Mouse (Mus musculus) small intestine, adult 10 weeks (tissue): ENCODE data around the gene Tpp2. TPM values are rescaled to one million over a fixed set of nuclear protein-coding genes. Genes with fewer than 3 reads are reported as not detected.

Source experiments
- polyA plus RNA-seq: library from polyadenylated mRNA; stranded (reverse); fragments of 350-450 nt; fragmentation: Illumina TruSeq; extraction: RNeasy Lipid Tissue Mini Kit (QIAGEN cat#74804); gene quantifications from one replicate; pipeline ENCODE4 v1.2.3, GENCODE M21; 2014; ENCODE audit warnings: low replicate concordance

Tpp2 gene
- 91.3 TPM for polyA plus RNA-seq

GRCm38 (mm10) chr1:43933488-43934415 lies at the start of gene Tpp2:
TSS of gene Tpp2 (plus strand) at chr1:43933647.

GRCm38 (mm10) chr1:44019934-44020333 lies 86.5 kb downstream of the Tpp2 start, which contains the start of gene Mettl21c:
TSS of gene Mettl21c (minus strand) at chr1:44020034.

Other genes starting within 250 kb of the Tpp2 start
- not detected for gene 1500015O10Rik, start 203.0 kb upstream of the Tpp2 start, polyA plus RNA-seq
- 28.1 TPM for gene Uxs1, start 105.8 kb upstream of the Tpp2 start, polyA plus RNA-seq
- gene Mettl21c, start 86.4 kb downstream of the Tpp2 start, polyA plus RNA-seq = not detected
- 0.63 TPM for gene Gm8251, start 128.3 kb downstream of the Tpp2 start, polyA plus RNA-seq
- 74.0 TPM for gene Tex30, start 168.8 kb downstream of the Tpp2 start, polyA plus RNA-seq
- 16.3 TPM for gene Kdelc1, start 185.2 kb downstream of the Tpp2 start, polyA plus RNA-seq
- 38.0 TPM for gene Bivm, start 185.3 kb downstream of the Tpp2 start, polyA plus RNA-seq
- gene Ercc5, start 214.1 kb downstream of the Tpp2 start, polyA plus RNA-seq = 19.7 TPM